Mouse (Mus musculus): ENCODE measurements at regions not wholly inside any gene's neighbourhood (a gene's known extent, or its start where the extent isn't known, plus 50 kb on each side); places are given as distances from the start of the nearest gene placed in this dataset.

GRCm38 (mm10) chr6:135524886-135525285 is 162.5 kb downstream of the Emp1 start:
- DNase-seq (ENCODE audit: extremely low spot score) = no peak

GRCm38 (mm10) chr6:135525841-135526327 is 163.5 kb downstream of the Emp1 start:
- no peak for DNase-seq (ENCODE audit: extremely low spot score)

GRCm38 (mm10) chr6:135526460-135527160 is 164.3 kb downstream of the Emp1 start:
- no peak for DNase-seq (ENCODE audit: extremely low spot score)

GRCm38 (mm10) chr6:135527879-135528278 is 165.5 kb downstream of the Emp1 start:
- DNase-seq (ENCODE audit: extremely low spot score) = no peak

GRCm38 (mm10) chr6:135539791-135540646 is 177.7 kb downstream of the Emp1 start:
- DNase-seq (ENCODE audit: extremely low spot score) = no peak

- DNase-seq (ENCODE audit: extremely low spot score) = no peak
Measured at GRCm38 (mm10) chr6:135541566-135541965, 179.2 kb downstream of the Emp1 start.

- no peak for DNase-seq (ENCODE audit: extremely low spot score)
Measured at GRCm38 (mm10) chr6:135542356-135542755, 180.0 kb downstream of the Emp1 start.

GRCm38 (mm10) chr6:135543390-135543789 is 181.0 kb downstream of the Emp1 start:
- no peak for DNase-seq (ENCODE audit: extremely low spot score)

GRCm38 (mm10) chr6:135543863-135544262 is 181.5 kb downstream of the Emp1 start:
- no peak for DNase-seq (ENCODE audit: extremely low spot score)

GRCm38 (mm10) chr6:135550368-135550950 is 188.1 kb downstream of the Emp1 start:
- DNase-seq (ENCODE audit: extremely low spot score) = no peak

GRCm38 (mm10) chr6:135552396-135552795 is 190.1 kb downstream of the Emp1 start:
- no peak for DNase-seq (ENCODE audit: extremely low spot score)

- DNase-seq (ENCODE audit: extremely low spot score) = no peak
Measured at GRCm38 (mm10) chr6:135559501-135559907, 197.2 kb downstream of the Emp1 start.

- DNase-seq (ENCODE audit: extremely low spot score) = no peak
Measured at GRCm38 (mm10) chr6:135562267-135562666, 199.9 kb downstream of the Emp1 start.

GRCm38 (mm10) chr6:135563766-135564165 is 201.4 kb downstream of the Emp1 start:
- no peak for DNase-seq (ENCODE audit: extremely low spot score)

GRCm38 (mm10) chr6:135569086-135569485 is 206.7 kb downstream of the Emp1 start:
- DNase-seq (ENCODE audit: extremely low spot score) = no peak

- DNase-seq (ENCODE audit: extremely low spot score) = no peak
Measured at GRCm38 (mm10) chr6:135575294-135575693, 212.9 kb downstream of the Emp1 start.

GRCm38 (mm10) chr6:135578728-135579127 is 216.4 kb downstream of the Emp1 start:
- no peak for DNase-seq (ENCODE audit: extremely low spot score)

GRCm38 (mm10) chr6:135582567-135582966 is 220.2 kb downstream of the Emp1 start:
- no peak for DNase-seq (ENCODE audit: extremely low spot score)

- DNase-seq (ENCODE audit: extremely low spot score) = no peak
Measured at GRCm38 (mm10) chr6:135584782-135585181, 222.4 kb downstream of the Emp1 start.

- DNase-seq (ENCODE audit: extremely low spot score) = no peak
Measured at GRCm38 (mm10) chr6:135590084-135590483, 227.7 kb downstream of the Emp1 start.

GRCm38 (mm10) chr6:135591085-135591484 is 228.7 kb downstream of the Emp1 start:
- no peak for DNase-seq (ENCODE audit: extremely low spot score)

- no peak for DNase-seq (ENCODE audit: extremely low spot score)
Measured at GRCm38 (mm10) chr6:135596358-135596757, 234.0 kb downstream of the Emp1 start.

Data from embryo, embryonic 9.5 days (tissue).